Mouse (Mus musculus) megakaryocyte, embryonic 14.5 days (primary cell): ENCODE data around the gene Gm17693. TPM values are rescaled to one million over a fixed set of nuclear protein-coding genes. Genes with fewer than 3 reads are reported as not detected.
"Not testable (repeated sequence)": the region's sequence is repeated elsewhere in the genome, so short reads cannot be mapped to it uniquely, and the experiment has no call there.

Source experiments
- H3K27me3 ChIP-seq: replicated peaks from 2 replicates; pipeline ENCODE3; 2012; ENCODE audit warnings: inconsistent platforms
- H3K36me3 ChIP-seq: replicated peaks from 2 replicates; pipeline ENCODE3; 2012; ENCODE audit warnings: low read length, inconsistent platforms, mixed read lengths
- H3K4me1 ChIP-seq: 2 replicates; pipeline ENCODE4 v1.6.1; 2012; ENCODE audit warnings: inconsistent platforms
- H3K4me3 ChIP-seq: replicated peaks from 2 replicates; pipeline ENCODE3; 2012; ENCODE audit warnings: moderate library complexity, mild to moderate bottlenecking, inconsistent platforms
- H3K9me3 ChIP-seq: 2 replicates; pipeline ENCODE4 v1.6.1; 2012; ENCODE audit warnings: inconsistent platforms
- polyA plus RNA-seq: library from polyadenylated mRNA; stranded (reverse); fragments of >175 nt; gene quantifications from 2 replicates; pipeline ENCODE4 v1.2.3, GENCODE M21; 2012; ENCODE audit warnings: low replicate concordance; ENCODE audit not compliant: insufficient read depth

Gm17693 gene
- polyA plus RNA-seq, result not detected in 2 replicates

- not testable (repeated sequence) for H3K4me1 ChIP-seq, H3K4me3 ChIP-seq, H3K27me3 ChIP-seq, H3K9me3 ChIP-seq, H3K36me3 ChIP-seq
These were observed at the start of gene Gm17693 for GRCm38 (mm10) chrX:125705144-125705543. Gene Gm17693, plus strand, starts transcription at chrX:125705444.
